Mouse (Mus musculus): ENCODE data around the gene Cdh1. TPM values are rescaled to one million over a fixed set of nuclear protein-coding genes. Genes with fewer than 3 reads are reported as not detected.

The Cdh1 gene
- polyA plus RNA-seq, 1 experiment from 2014 or later = 26.6 TPM

- Histone ChIP-seq H3K27me3 (no peaks in the 10 kb centered on the region), H3K4me1 (0 out of 2 replicates have a peak, but pooled peaks cover 3% of the 10 kb centered on the region), H3K27ac (no peak overlapping the region), H3K4me3 (no peak overlapping the region), H3K9me3 (no peaks in the 10 kb centered on the region), H3K4me2 (replicated peaks) (no peak overlapping the region), H3K9ac (no peak overlapping the region), H3K36me3 (no peaks in the 10 kb centered on the region)
- 60% methylated on average over 9 of the region's 9 CpGs for WGBS
- ATAC-seq (ENCODE audit: insufficient number of reproducible peaks, insufficient read depth, low FRiP score, low TSS enrichment) = no peak
These were observed 23.1 kb downstream of the Cdh1 start for GRCm38 (mm10) chr8:106626096-106626865.

- no peak overlapping the region for H3K27ac ChIP-seq
- H3K27me3 ChIP-seq = no peaks in the 10 kb centered on the region
- no peaks in the 10 kb centered on the region for H3K36me3 ChIP-seq
- H3K4me1 ChIP-seq = 0 out of 2 replicates have a peak, but pooled peaks cover 3% of the 10 kb centered on the region
- 70% methylated on average over 11 of the region's 11 CpGs for WGBS
- no peak overlapping the region for H3K4me2 ChIP-seq (replicated peaks)
- no peaks in the 10 kb centered on the region for H3K9me3 ChIP-seq
- H3K4me3 ChIP-seq = no peak overlapping the region
- no peak overlapping the region for H3K9ac ChIP-seq
- ATAC-seq (ENCODE audit: insufficient number of reproducible peaks, insufficient read depth, low FRiP score, low TSS enrichment) = no peak
These were observed 25.3 kb downstream of the Cdh1 start for GRCm38 (mm10) chr8:106628291-106628964.

GRCm38 (mm10) chr8:106629456-106629855, 26.3 kb downstream of the Cdh1 start:
- Histone ChIP-seq H3K9me3 (no peaks in the 10 kb centered on the region), H3K4me3 (no peak overlapping the region), H3K27me3 (no peaks in the 10 kb centered on the region), H3K4me1 (0 out of 2 replicates have a peak, but pooled peaks cover 3% of the 10 kb centered on the region), H3K9ac (no peak overlapping the region), H3K27ac (peak overlapping the region; percentile 43), H3K36me3 (no peaks in the 10 kb centered on the region), H3K4me2 (replicated peaks) (no peak overlapping the region)
- WGBS = 27% methylated on average over 5 of the region's 5 CpGs
- no peak for ATAC-seq (ENCODE audit: insufficient number of reproducible peaks, insufficient read depth, low FRiP score, low TSS enrichment)

GRCm38 (mm10) chr8:106631904-106632303, 28.8 kb downstream of the Cdh1 start:
- 0 out of 2 replicates have a peak, but pooled peaks cover 3% of the 10 kb centered on the region for H3K4me1 ChIP-seq
- 50% methylated on average over 5 of the region's 5 CpGs for WGBS
- no peak for ATAC-seq (ENCODE audit: insufficient number of reproducible peaks, insufficient read depth, low FRiP score, low TSS enrichment)

GRCm38 (mm10) chr8:106632650-106633049, 29.5 kb downstream of the Cdh1 start:
- WGBS = 22% methylated on average over 8 of the region's 8 CpGs
- no peak for ATAC-seq (ENCODE audit: insufficient number of reproducible peaks, insufficient read depth, low FRiP score, low TSS enrichment)
- Histone ChIP-seq H3K4me1 (0 out of 2 replicates have a peak, but pooled peaks cover 3% of the 10 kb centered on the region), H3K4me3 (no peak overlapping the region), H3K4me2 (replicated peaks) (no peak overlapping the region), H3K27ac (no peak overlapping the region), H3K27me3 (no peaks in the 10 kb centered on the region), H3K9me3 (no peaks in the 10 kb centered on the region), H3K9ac (no peak overlapping the region), H3K36me3 (no peaks in the 10 kb centered on the region)

More at GRCm38 (mm10) chr8:106631904-106632303, 28.8 kb downstream of the Cdh1 start:
- Histone ChIP-seq H3K36me3 (no peaks in the 10 kb centered on the region), H3K27me3 (no peaks in the 10 kb centered on the region), H3K9ac (no peak overlapping the region), H3K9me3 (no peaks in the 10 kb centered on the region), H3K4me3 (no peak overlapping the region), H3K27ac (no peak overlapping the region), H3K4me2 (replicated peaks) (no peak overlapping the region)

- no peak for ATAC-seq (ENCODE audit: insufficient number of reproducible peaks, insufficient read depth, low FRiP score, low TSS enrichment)
- Histone ChIP-seq H3K9me3 (no peaks in the 10 kb centered on the region), H3K4me1 (0 out of 2 replicates have a peak, but pooled peaks cover 3% of the 10 kb centered on the region)
These were observed 30.4 kb downstream of the Cdh1 start for GRCm38 (mm10) chr8:106633361-106634158.

GRCm38 (mm10) chr8:106635284-106635683, 32.1 kb downstream of the Cdh1 start:
- Histone ChIP-seq H3K27ac (no peak overlapping the region), H3K4me1 (no peaks in the 10 kb centered on the region), H3K9ac (no peak overlapping the region), H3K27me3 (no peaks in the 10 kb centered on the region), H3K9me3 (no peaks in the 10 kb centered on the region), H3K4me3 (no peak overlapping the region), H3K36me3 (no peaks in the 10 kb centered on the region), H3K4me2 (replicated peaks) (no peak overlapping the region)
- WGBS = 16% methylated on average over 5 of the region's 5 CpGs
- ATAC-seq (ENCODE audit: insufficient number of reproducible peaks, insufficient read depth, low FRiP score, low TSS enrichment) = no peak

More at GRCm38 (mm10) chr8:106633361-106634158, 30.4 kb downstream of the Cdh1 start:
- Histone ChIP-seq H3K9ac (no peak overlapping the region), H3K27ac (no peak overlapping the region), H3K36me3 (no peaks in the 10 kb centered on the region), H3K27me3 (no peaks in the 10 kb centered on the region), H3K4me2 (replicated peaks) (no peak overlapping the region), H3K4me3 (no peak overlapping the region)
- WGBS = 68% methylated on average over 17 of the region's 17 CpGs

- no peaks in the 10 kb centered on the region for H3K27me3 ChIP-seq
- H3K4me1 ChIP-seq = no peaks in the 10 kb centered on the region
- no peaks in the 10 kb centered on the region for H3K36me3 ChIP-seq
- no peak overlapping the region for H3K4me2 ChIP-seq (replicated peaks)
- 83% methylated on average over 4 of the region's 4 CpGs for WGBS
- H3K4me3 ChIP-seq = no peak overlapping the region
- ATAC-seq (ENCODE audit: insufficient number of reproducible peaks, insufficient read depth, low FRiP score, low TSS enrichment) = no peak
- no peak overlapping the region for H3K9ac ChIP-seq
- H3K27ac ChIP-seq = no peak overlapping the region
- no peaks in the 10 kb centered on the region for H3K9me3 ChIP-seq
These were observed 34.3 kb downstream of the Cdh1 start for GRCm38 (mm10) chr8:106637446-106637845.

GRCm38 (mm10) chr8:106638768-106639295, 35.7 kb downstream of the Cdh1 start:
- 75% methylated on average over 7 of the region's 7 CpGs for WGBS

GRCm38 (mm10) chr8:106640212-106640611, 37.1 kb downstream of the Cdh1 start:
- Histone ChIP-seq H3K9me3 (no peaks in the 10 kb centered on the region), H3K27me3 (no peaks in the 10 kb centered on the region), H3K4me2 (replicated peaks) (no peak overlapping the region), H3K4me3 (no peak overlapping the region), H3K36me3 (no peaks in the 10 kb centered on the region), H3K9ac (no peak overlapping the region), H3K27ac (no peak overlapping the region), H3K4me1 (0 out of 2 replicates have a peak, but pooled peaks cover 5% of the 10 kb centered on the region)
- 86% methylated on average over 7 of the region's 7 CpGs for WGBS
- no peak for ATAC-seq (ENCODE audit: insufficient number of reproducible peaks, insufficient read depth, low FRiP score, low TSS enrichment)

More at GRCm38 (mm10) chr8:106638768-106639295, 35.7 kb downstream of the Cdh1 start:
- Histone ChIP-seq H3K4me3 (no peak overlapping the region), H3K4me2 (replicated peaks) (no peak overlapping the region), H3K9me3 (no peaks in the 10 kb centered on the region), H3K4me1 (no peaks in the 10 kb centered on the region), H3K9ac (no peak overlapping the region), H3K36me3 (no peaks in the 10 kb centered on the region), H3K27ac (no peak overlapping the region), H3K27me3 (no peaks in the 10 kb centered on the region)
- no peak for ATAC-seq (ENCODE audit: insufficient number of reproducible peaks, insufficient read depth, low FRiP score, low TSS enrichment)

- Histone ChIP-seq H3K4me2 (replicated peaks) (no peak overlapping the region), H3K4me1 (0 out of 2 replicates have a peak, but pooled peaks cover 5% of the 10 kb centered on the region), H3K9me3 (no peaks in the 10 kb centered on the region), H3K27me3 (no peaks in the 10 kb centered on the region), H3K36me3 (no peaks in the 10 kb centered on the region), H3K9ac (no peak overlapping the region), H3K4me3 (no peak overlapping the region), H3K27ac (no peak overlapping the region)
- no peak for ATAC-seq (ENCODE audit: insufficient number of reproducible peaks, insufficient read depth, low FRiP score, low TSS enrichment)
- 75% methylated on average over 5 of the region's 5 CpGs for WGBS
These were observed 37.8 kb downstream of the Cdh1 start for GRCm38 (mm10) chr8:106640921-106641320.
